Mouse (Mus musculus) embryonic facial prominence, embryonic 13.5 days (tissue): ENCODE measurements at regions not wholly inside any gene's neighbourhood (a gene's known extent, or its start where the extent isn't known, plus 50 kb on each side); places are given as distances from the start of the nearest gene placed in this dataset.

ENCODE experiments used
- ATAC-seq: fragments of 200-750 bp; cut with Nextera tagmentation; 2 replicates; pipeline ENCODE4 v1.8.0; 2017; ENCODE audit warnings: low read depth; ENCODE audit not compliant: insufficient number of reproducible peaks, insufficient read depth, low FRiP score, low TSS enrichment
- H3K27ac ChIP-seq: fragments of 300-500 bp; sonication (generic); 2 replicates; pipeline ENCODE4 v1.5.1; 2015; ENCODE audit warnings: moderate library complexity, mild to moderate bottlenecking, inconsistent platforms
- H3K27me3 ChIP-seq: fragments of 300-500 bp; sonication (generic); 2 replicates; pipeline ENCODE4 v1.6.1; 2015; ENCODE audit warnings: mild to moderate bottlenecking, inconsistent platforms
- H3K36me3 ChIP-seq: fragments of 300-500 bp; sonication (generic); 2 replicates; pipeline ENCODE4 v1.6.1; 2015; ENCODE audit warnings: mild to moderate bottlenecking, inconsistent platforms
- H3K4me1 ChIP-seq: fragments of 300-500 bp; sonication (generic); 2 replicates; pipeline ENCODE4 v1.6.1; 2015; ENCODE audit warnings: inconsistent platforms
- H3K4me2 ChIP-seq: fragments of 300-500 bp; sonication (generic); 2 replicates; pipeline ENCODE4 v1.6.1; 2015; ENCODE audit warnings: moderate library complexity, mild to moderate bottlenecking, inconsistent platforms
- H3K4me3 ChIP-seq: fragments of 300-500 bp; sonication (generic); 2 replicates; pipeline ENCODE4 v1.5.1; 2015; ENCODE audit warnings: mild to moderate bottlenecking, inconsistent platforms
- H3K9ac ChIP-seq: fragments of 300-500 bp; sonication (generic); 2 replicates; pipeline ENCODE4 v1.6.1; 2015; ENCODE audit warnings: mild to moderate bottlenecking, inconsistent platforms
- H3K9me3 ChIP-seq: fragments of 300-500 bp; sonication (generic); 2 replicates; pipeline ENCODE4 v1.6.1; 2016; ENCODE audit warnings: inconsistent platforms
- WGBS: fragments of 180-500 bp; shearing (Covaris S2); methylation state at CpG from one replicate; pipeline ENCODE4 v1.1.7; 2015; ENCODE audit warnings: mixed read lengths; 5-methylcytosine and 5-hydroxymethylcytosine counted together

DNA sequence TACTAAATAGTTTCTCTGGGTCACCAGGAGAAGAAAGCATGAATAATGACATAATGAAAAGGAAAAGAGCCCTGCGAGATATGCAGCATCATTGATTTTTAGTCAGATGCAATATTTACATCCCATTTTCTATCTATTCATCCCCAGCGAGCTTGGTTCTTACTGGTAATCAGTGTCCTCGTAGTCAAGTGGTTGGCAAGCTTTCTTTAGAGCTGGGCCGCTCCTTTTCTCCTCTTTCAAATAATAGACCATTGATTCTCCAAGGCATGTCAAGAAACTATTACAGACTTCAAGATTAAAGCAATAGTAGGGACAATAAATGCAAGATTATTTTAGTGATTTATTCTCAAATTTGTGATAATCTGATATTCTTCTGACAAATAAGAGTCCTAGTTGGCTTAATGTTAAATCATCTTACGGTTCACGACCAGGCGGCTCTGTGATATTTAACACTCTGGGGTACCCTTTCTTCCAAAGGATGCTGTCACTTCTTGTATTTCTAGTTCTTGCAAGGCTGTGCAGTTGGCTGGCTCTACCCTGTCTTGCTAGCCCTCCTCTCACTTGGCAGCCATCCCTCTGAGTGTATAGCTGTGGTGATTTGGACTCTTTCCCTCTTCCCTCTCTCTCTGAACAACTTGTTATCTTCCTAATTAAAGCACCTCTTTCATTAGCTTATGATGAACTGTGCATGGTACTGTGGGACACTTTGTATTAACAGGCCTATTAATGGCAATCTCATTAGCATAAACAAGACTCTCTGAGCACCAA lies 185.6 kb upstream of the Usp25 start:
- no peaks in the 10 kb centered on the region for H3K27me3 ChIP-seq
- 0 out of 2 replicates have a peak, but pooled peaks cover 4% of the 10 kb centered on the region for H3K9me3 ChIP-seq
- no peaks in the 10 kb centered on the region for H3K4me1 ChIP-seq
- no peaks in the 10 kb centered on the region for H3K36me3 ChIP-seq
- no peak overlapping the region for H3K9ac ChIP-seq
- no peak for ATAC-seq
- no peak overlapping the region for H3K4me2 ChIP-seq
- H3K4me3 ChIP-seq: no peak overlapping the region
- 80% methylated on average over 7 of the region's 7 CpGs for WGBS
- H3K27ac ChIP-seq: no peak overlapping the region

GRCm38 (mm10) chr16:76821261-76821660 lies 192.2 kb upstream of the Usp25 start:
- Histone ChIP-seq H3K9ac (no peak overlapping the region), H3K4me1 (no peaks in the 10 kb centered on the region), H3K36me3 (no peaks in the 10 kb centered on the region), H3K9me3 (0 out of 2 replicates have a peak, but pooled peaks cover 2% of the 10 kb centered on the region), H3K4me2 (no peak overlapping the region), H3K27me3 (no peaks in the 10 kb centered on the region), H3K4me3 (no peak overlapping the region), H3K27ac (no peak overlapping the region)
- ATAC-seq: no peak
- 93% methylated on average over 10 of the region's 10 CpGs for WGBS

- 87% methylated on average over 17 of the region's 17 CpGs for WGBS
- no peaks in the 10 kb centered on the region for H3K27me3 ChIP-seq
Measured at GRCm38 (mm10) chr16:76816056-76816885, 197.2 kb upstream of the Usp25 start.

DNA sequence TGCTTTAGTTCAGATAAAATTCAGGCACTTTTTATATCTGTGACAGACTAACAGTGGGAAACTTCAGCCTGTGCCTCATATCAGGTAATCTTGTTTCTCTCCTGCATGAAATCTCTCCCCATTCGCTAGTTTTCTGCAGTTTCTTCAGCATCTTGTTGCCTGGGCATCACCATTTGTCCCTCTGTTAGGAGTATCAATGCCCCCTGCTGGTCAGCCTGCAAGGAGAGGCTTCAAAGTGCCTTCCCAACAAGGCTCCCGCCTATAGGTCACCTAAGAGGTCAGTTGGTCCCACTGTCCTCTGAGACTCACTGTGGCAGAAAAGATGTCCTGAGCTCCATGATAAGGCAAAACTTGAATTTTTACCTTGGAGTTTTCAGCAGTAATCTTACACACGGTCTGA lies 209.8 kb upstream of the Usp25 start:
- Histone ChIP-seq H3K36me3 (no peaks in the 10 kb centered on the region), H3K9me3 (no peaks in the 10 kb centered on the region), H3K4me1 (no peaks in the 10 kb centered on the region), H3K4me3 (no peak overlapping the region), H3K27me3 (no peaks in the 10 kb centered on the region), H3K27ac (no peak overlapping the region), H3K4me2 (no peak overlapping the region), H3K9ac (no peak overlapping the region)
- 28% methylated on average over 3 of the region's 3 CpGs for WGBS
- no peak for ATAC-seq

More at GRCm38 (mm10) chr16:76816056-76816885, 197.2 kb upstream of the Usp25 start:
- Histone ChIP-seq H3K9ac (no peak overlapping the region), H3K27ac (no peak overlapping the region), H3K4me3 (no peak overlapping the region), H3K9me3 (no peaks in the 10 kb centered on the region), H3K36me3 (no peaks in the 10 kb centered on the region), H3K4me2 (no peak overlapping the region), H3K4me1 (no peaks in the 10 kb centered on the region)
- no peak for ATAC-seq

DNA sequence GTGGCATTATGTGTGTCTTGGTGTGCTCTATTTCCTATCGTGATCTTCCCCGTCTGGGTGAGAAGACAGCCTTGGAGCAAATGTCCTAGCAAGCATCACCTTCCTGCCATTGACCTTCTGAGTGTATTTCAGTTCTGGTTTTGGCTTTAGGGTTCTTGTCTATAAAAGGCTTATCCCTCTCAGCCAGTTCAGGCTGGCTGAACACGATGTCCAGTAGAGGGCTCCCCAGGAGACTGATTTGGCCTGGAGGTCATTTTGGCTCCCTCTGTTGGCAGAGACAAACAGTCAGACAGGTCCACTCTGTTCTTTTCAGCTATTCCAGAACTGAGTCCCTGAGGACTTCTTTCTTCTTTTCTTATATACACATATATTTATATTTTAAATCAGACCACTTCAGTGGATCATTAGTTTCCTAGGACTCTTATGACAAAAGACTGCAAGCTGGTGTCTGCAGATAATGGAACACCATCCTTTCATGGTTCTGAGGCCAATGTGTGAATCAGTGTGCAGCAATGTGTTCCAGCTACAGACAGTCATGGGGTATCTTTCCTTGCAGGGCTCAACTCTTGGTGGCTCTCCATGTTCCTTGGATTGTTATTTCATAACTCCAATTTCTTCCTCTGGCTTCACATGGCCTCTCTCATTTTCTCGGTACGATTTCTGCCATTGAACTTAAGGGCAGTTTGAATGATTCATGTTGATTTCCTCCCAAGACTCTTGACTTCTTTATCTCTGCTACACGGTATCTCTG lies 226.9 kb upstream of the Usp25 start:
- no peak overlapping the region for H3K27ac ChIP-seq
- WGBS: 74% methylated on average over 6 of the region's 6 CpGs
- H3K4me2 ChIP-seq: no peak overlapping the region
- H3K36me3 ChIP-seq: no peaks in the 10 kb centered on the region
- H3K9me3 ChIP-seq: no peaks in the 10 kb centered on the region
- H3K9ac ChIP-seq: no peak overlapping the region
- H3K27me3 ChIP-seq: no peaks in the 10 kb centered on the region
- H3K4me1 ChIP-seq: no peaks in the 10 kb centered on the region
- ATAC-seq: no peak
- H3K4me3 ChIP-seq: no peak overlapping the region

- Histone ChIP-seq H3K9ac (no peak overlapping the region), H3K4me1 (no peaks in the 10 kb centered on the region), H3K27ac (no peak overlapping the region), H3K9me3 (no peaks in the 10 kb centered on the region), H3K4me3 (no peak overlapping the region), H3K36me3 (no peaks in the 10 kb centered on the region), H3K4me2 (no peak overlapping the region), H3K27me3 (no peaks in the 10 kb centered on the region)
- no peak for ATAC-seq
- WGBS: 57% methylated on average over 5 of the region's 5 CpGs
Measured at GRCm38 (mm10) chr16:76782656-76783055, 230.8 kb upstream of the Usp25 start.

DNA sequence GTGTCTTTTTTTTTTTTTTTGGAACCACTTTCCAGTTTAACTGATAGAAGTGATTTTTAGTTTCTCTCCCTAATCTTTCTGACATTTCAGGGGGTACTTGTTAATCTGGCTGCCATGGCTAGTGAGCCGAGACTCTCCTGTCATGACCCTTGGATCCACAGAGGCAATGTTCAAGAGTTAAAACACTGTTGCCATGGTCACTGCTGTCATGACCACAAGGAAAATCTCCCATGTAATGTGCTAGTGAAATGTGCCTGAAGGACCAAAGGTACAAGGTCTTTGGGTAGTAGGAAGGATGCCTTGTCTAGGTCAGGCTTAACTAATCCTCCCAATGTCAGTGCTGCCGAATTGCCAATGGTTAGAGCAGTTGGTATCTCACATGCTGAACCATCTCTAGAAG lies 237.7 kb upstream of the Usp25 start:
- H3K27ac ChIP-seq: no peak overlapping the region
- no peak overlapping the region for H3K4me2 ChIP-seq
- H3K9me3 ChIP-seq: no peaks in the 10 kb centered on the region
- WGBS: 75% methylated on average over 2 of the region's 2 CpGs
- ATAC-seq: no peak
- H3K4me1 ChIP-seq: no peaks in the 10 kb centered on the region
- no peaks in the 10 kb centered on the region for H3K36me3 ChIP-seq
- H3K27me3 ChIP-seq: no peaks in the 10 kb centered on the region
- no peak overlapping the region for H3K9ac ChIP-seq
- no peak overlapping the region for H3K4me3 ChIP-seq

- no peak overlapping the region for H3K9ac ChIP-seq
- no peaks in the 10 kb centered on the region for H3K4me1 ChIP-seq
- H3K4me3 ChIP-seq: no peak overlapping the region
- ATAC-seq: no peak
- WGBS: 78% methylated on average over 8 of the region's 8 CpGs
- H3K36me3 ChIP-seq: no peaks in the 10 kb centered on the region
- H3K27me3 ChIP-seq: no peaks in the 10 kb centered on the region
- no peak overlapping the region for H3K4me2 ChIP-seq
- no peak overlapping the region for H3K27ac ChIP-seq
- no peaks in the 10 kb centered on the region for H3K9me3 ChIP-seq
Measured at GRCm38 (mm10) chr16:76774032-76774431, 239.5 kb upstream of the Usp25 start.

DNA sequence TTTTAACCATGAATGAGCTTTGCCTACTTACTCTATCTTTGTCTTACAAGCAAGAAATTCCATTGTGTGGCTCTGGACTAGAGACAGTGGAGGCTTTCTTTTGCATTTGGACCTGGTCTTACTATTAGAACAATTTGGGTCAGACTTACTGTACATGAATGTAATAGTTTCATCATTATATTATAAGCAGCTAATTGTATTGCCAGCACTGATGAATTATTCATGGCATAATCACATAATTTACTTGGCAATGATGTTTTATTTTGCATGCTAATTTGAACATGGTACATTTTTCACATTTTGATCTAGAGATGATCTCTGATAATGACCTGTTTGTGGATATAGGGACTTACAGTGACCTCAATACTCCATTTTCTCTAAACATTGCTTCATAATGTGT lies 240.0 kb upstream of the Usp25 start:
- H3K9ac ChIP-seq: no peak overlapping the region
- no peak overlapping the region for H3K4me3 ChIP-seq
- ATAC-seq: no peak
- H3K27ac ChIP-seq: no peak overlapping the region
- no peaks in the 10 kb centered on the region for H3K36me3 ChIP-seq
- H3K9me3 ChIP-seq: no peaks in the 10 kb centered on the region
- H3K27me3 ChIP-seq: no peaks in the 10 kb centered on the region
- H3K4me2 ChIP-seq: no peak overlapping the region
- H3K4me1 ChIP-seq: no peaks in the 10 kb centered on the region

DNA sequence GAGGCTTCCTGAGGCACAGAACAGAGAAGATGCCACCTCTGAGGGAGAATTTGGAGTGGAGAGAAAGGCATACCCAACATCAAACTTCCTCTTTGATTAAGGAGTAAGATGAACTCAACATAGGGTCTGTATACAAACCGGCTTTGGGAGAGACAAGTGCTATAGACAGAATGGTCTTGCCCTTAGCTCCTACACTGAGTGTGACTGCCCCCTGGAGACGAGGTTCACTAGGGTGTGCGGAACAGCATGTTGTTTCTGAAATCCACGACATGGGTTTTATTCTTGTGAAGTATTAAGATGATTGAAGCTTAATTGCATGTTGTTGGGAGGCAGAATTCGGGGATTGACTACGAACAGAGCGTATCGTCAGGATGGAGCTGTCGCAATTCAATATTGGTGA lies 244.9 kb upstream of the Usp25 start:
- Histone ChIP-seq H3K27ac (no peak overlapping the region), H3K4me3 (no peak overlapping the region), H3K4me1 (no peaks in the 10 kb centered on the region), H3K9me3 (no peaks in the 10 kb centered on the region), H3K36me3 (no peaks in the 10 kb centered on the region), H3K9ac (no peak overlapping the region), H3K4me2 (no peak overlapping the region), H3K27me3 (no peaks in the 10 kb centered on the region)
- WGBS: 77% methylated on average over 9 of the region's 9 CpGs
- no peak for ATAC-seq

- H3K4me1 ChIP-seq: no peaks in the 10 kb centered on the region
- no peaks in the 10 kb centered on the region for H3K9me3 ChIP-seq
- H3K27ac ChIP-seq: no peak overlapping the region
- no peak overlapping the region for H3K9ac ChIP-seq
- 77% methylated on average over 3 of the region's 3 CpGs for WGBS
- no peak overlapping the region for H3K4me3 ChIP-seq
- no peaks in the 10 kb centered on the region for H3K27me3 ChIP-seq
- ATAC-seq: no peak
- H3K36me3 ChIP-seq: no peaks in the 10 kb centered on the region
- no peak overlapping the region for H3K4me2 ChIP-seq
Measured at GRCm38 (mm10) chr16:76766636-76767035, 246.9 kb upstream of the Usp25 start.
